Mouse (Mus musculus) inflammation-experienced regulatory T-cells, adult 6 months (primary cell): ENCODE measurements around the gene 1600002K03Rik. TPM values are rescaled to one million over a fixed set of nuclear protein-coding genes. Genes with fewer than 3 reads are reported as not detected.
"Not testable (repeated sequence)": the region's sequence is repeated elsewhere in the genome, so short reads cannot be mapped to it uniquely, and the experiment has no call there.

ENCODE experiments used
- ATAC-seq: one replicate; pipeline ENCODE4 v1.8.0; 2017
- polyA plus RNA-seq, 3 experiments: library from polyadenylated mRNA; unstranded; fragments of 100-300 nt; shearing (Covaris generic); gene quantifications; one replicate each; pipeline ENCODE4 v1.2.1; 2017

The 1600002K03Rik gene
- polyA plus RNA-seq, 3 experiments from 2014 or later, result 17.9 to 28.4 (median 20.5) TPM

DNA sequence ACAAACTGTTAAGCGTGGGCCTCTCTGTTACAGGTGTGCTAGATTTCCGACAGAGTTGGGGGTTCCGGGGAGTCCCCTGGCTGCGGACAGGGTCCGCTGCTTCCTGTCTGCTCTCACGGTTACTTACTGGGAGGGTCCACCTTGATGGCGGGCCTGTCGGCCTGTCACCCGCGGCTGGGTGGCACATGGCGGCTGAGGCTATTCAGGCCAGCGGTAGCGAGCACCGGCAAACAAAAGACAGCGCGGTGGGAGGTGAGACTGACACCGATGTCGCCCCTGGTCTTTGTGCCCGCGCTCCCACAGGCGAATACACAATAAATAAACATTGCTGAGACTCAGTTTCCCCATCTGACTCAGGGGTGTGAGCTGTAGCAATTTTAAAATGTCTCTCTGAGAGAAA lies 17.3 kb downstream of the 1600002K03Rik start:
- no peak for ATAC-seq

DNA sequence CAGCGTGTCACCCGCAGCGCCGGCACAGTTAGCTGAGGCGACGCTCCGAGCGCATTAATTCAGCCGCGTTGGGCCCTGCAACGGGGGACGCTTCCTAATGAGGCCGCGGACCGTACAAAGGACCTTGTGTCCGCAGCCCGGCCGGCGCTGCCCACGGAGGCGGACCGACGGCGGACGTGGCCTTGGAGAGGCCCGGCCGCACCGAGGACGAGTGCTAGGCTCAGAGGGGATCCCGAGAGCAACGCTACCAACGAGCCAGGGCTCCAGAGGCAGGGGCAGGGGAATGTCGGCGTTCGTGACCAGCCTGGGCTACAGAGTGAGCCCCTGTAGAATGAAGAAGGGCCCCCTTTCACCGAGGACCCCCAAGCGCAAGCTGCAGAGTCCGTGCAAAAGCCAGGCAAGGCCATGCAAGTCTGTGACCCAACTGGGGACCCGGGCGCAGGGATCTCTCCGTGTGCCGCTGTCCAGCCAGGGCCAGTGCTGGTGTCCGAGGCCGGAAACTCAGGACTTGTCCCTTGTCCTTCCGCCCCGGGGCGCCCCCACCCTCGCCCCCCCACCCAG lies 17.8 kb downstream of the 1600002K03Rik start:
- no peak for ATAC-seq

DNA sequence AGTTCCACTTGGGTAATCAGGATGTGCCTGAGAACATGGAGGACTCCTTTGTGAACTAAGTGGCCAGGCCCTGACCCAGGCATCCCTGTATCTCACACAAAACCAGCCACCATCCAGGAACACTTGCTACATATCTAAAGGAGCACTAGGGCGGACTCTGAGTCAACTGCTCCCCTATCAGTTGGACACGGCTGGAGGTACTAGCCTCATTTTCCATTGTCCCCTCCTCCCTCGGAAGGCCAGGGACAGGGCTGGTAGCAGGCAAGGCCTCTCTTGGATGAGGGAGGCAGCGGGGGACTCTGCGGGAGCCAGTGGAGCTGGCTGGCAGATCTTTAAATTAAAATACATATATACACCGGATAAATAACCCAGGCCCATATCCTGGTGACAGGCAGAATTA lies 21.2 kb downstream of the 1600002K03Rik start:
- ATAC-seq, result no peak

DNA sequence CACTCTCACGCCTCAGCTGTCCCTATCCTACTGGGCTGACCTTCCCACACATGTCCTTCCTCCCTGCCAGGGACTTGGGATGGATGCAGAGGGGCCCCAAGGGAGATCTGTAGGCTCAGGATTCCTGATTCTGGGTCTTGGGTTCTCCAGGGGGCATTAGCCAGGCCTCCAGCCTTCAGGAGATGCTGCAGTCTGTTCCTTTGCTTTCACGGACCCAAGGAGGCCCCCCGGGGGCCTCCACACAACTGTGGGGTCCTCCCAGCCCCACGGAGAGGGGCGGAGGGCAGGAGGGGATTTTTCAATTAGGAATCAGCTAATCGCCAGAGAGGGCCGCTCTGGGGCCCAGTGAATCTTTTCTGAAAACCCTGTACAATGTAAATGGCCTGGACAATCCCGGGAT lies 21.7 kb downstream of the 1600002K03Rik start:
- no peak for ATAC-seq

DNA sequence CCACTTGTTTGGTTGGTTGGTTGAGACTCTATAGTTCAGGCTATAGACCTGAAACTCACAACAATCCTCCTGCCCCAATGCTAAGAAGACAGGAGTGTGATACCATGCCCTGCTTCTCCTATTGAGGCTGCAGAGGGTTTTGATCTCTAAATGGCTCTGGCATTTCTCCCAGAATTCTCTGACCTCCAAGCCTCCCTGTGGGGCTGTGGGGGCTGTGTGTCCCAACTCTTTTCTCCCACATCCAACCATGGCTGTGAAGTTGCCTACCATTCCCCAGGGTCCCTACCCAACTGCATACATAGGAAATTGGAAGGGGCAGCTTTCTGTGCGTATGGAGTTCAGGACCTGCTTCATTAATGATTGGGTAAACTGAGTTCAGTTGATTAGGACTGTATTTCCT lies 23.4 kb downstream of the 1600002K03Rik start:
- no peak for ATAC-seq

DNA sequence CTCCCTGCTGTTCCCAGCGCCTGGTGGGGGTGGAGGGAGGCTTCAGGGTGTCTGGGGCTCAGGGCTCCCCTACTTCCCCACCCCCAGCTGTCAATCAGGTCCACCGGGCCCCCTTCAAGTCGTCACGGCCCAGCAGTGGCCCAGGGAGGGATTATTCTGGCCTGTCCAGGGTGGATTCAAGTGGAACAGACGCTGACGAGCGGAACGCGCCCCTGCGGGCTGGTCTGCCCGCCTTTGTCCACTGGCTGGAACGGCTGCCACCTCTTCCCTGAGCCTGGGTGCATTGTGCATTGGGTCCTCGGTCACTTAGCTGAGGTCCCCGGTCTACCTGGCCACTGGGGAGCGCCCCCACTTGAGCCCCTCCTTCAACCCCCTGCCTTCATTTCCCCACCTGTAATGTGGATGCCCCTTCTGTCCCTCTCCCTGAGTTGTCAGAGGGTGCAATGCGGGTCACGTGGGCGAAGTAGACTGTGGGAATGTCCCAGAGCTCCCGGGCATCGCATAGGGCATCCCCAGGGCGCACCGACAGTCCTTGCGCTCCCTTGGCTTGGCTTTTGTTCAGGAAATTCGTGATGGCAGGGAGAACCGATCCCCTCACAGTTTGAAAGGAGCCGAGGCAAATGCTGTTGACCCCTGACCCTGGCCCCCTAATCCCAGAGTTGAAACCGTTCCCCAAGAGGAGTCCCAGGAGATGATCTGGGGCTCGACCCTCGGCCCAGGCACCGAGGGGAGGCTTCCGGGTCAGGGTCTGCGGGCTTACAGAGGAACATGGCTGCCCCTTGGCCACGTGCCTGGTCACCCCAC lies 24.2 kb downstream of the 1600002K03Rik start:
- ATAC-seq, result no peak

DNA sequence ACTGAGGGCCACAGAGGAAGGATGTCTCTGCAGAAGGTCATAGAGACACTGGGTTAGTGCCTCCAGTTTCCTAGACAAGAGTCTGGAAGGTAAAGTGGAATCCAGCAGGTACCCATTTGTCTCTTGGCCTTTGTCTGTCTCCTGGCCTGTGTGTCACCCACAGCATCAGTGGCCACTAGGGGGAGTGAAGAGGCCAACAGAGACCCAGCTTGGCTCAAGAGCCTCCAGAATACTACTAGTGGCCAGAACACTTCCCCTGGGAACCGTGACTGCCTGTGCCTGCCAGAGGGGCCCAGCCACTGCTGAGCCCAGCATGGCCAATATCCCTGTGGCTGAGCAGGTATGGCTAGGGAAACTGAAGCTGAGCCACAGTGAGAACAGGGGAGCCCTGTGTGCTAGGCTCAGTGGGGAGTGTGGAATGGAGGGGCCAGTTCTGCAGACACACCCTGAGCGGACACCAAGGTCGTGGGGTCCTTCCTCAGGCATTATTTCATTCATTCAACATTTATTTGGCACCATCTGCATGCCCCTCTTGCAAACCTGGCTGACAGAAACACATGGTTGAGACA lies 26.8 kb downstream of the 1600002K03Rik start:
- ATAC-seq, result peak; percentile 61

DNA sequence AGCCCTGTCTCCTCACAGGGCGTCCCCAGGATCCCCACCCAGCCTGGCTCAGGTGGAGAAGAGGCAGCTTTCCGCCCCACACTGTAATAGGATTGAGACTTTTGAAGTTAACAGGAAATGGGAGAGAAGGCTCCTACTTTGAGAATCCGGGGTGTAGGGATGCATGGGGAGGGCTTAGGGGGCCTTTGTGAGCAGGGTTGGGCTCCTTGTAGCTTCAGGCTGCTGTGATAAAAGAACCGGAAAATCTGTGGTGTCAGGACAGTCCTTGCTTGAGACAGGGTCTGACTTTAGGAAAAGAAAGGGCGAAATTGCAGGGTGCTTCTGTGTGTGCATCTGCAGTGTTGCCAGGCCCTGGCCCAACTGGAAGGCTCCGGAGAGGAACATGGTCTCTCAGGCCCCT lies 27.7 kb downstream of the 1600002K03Rik start:
- no peak for ATAC-seq

DNA sequence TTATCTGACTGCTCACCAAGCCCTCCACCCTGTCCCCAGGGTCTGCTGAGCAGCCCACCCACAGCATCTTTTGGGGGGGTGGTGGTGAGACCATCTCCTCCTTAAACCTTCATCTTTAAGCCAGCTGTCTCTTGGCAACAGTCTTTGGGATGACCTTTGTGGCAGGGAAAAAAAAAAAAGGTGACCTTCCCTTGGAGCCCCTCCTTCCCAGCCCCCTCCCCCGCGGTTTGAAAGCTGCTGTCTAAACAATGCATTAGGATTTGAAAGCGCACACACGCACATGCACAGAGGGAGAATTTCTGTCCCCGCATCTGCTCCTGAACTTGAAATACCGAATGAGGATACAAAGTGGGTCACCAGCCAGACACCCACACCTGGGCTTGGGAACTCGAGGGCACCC lies 31.3 kb downstream of the 1600002K03Rik start:
- ATAC-seq, result no peak

DNA sequence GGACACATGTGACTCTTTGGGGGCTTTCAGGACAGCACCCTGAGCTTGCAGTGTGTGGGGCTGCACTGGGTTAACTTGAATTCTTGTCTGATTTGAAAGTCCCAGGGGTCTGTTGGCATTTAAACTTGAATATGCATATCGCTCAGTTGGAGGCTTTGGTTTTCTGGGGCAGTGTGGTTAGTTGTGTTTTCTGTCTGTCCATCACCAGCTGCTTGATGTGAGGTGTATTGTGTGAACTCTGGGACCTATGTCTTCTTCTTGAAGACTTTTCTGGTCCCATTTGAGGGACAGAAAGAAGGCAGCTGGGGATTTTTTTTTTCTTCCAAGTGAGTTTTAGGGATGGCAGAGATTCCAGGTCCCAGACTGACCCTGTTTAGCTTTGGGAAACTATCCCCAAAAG lies 34.5 kb downstream of the 1600002K03Rik start:
- ATAC-seq, result no peak

DNA sequence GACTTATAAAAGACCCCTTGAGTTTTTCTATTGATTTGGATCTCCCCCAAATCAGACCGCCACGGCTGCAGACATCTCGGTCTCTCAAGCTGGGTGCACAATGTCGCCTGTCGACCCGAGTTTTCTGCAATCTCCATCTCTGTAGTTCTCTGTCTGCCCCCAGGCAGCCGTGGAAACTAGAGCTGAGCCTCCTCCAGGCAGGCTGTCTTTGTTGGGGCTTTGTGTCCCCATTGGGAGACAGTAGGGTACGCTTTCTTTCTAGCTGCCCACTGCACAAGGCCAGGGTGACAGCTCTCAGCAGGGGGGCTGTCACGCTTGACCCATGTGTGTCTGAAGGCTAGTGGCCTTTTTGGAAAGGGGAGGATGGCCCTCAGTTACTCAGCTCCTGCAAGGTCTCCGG lies 34.9 kb downstream of the 1600002K03Rik start:
- no peak for ATAC-seq

DNA sequence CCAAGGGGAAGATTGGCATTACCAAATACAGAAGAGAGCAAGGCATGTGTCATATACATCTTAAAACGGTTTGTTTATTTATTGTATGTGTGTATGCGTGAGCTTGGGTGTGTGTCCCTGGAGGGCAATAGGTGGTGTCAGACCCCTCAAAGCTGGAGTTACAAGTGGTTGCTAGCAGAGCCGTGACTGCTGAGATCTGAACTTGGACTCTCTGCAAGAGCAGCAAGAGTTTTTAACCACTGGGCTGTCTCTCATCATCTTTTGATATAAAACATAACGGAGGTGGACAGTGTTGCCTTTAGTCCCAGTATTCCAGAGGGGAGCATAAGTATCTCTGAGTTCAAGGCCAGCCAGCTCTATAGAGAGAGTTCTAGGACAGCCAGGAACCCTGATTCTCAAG lies 35.5 kb downstream of the 1600002K03Rik start:
- ATAC-seq, result no peak

DNA sequence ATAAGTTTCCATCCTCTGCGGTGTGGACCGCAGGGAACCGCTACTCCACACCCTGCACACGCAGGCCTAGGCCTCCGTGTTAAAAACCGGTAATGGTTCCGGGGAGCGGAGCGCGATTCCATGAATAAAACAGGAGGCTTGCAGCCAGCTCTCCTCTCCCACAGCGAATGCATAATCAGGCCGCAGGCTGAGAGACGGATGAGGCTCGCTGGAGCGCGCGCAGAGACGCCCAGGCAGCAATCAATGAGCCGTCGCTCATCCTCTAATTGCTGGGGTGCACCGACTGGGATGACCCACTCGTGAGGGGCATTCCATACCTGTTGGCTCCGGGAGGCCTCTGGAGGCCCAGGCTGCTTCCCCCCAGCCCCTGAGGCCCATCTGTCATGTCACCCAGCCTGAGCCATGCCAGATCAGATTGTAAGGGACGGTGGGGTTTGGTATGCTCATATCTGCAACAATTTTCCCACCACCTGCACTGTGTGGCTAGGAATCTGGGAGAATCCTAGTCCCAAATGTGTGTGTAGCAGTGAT lies 36.2 kb downstream of the 1600002K03Rik start:
- ATAC-seq, result no peak

DNA sequence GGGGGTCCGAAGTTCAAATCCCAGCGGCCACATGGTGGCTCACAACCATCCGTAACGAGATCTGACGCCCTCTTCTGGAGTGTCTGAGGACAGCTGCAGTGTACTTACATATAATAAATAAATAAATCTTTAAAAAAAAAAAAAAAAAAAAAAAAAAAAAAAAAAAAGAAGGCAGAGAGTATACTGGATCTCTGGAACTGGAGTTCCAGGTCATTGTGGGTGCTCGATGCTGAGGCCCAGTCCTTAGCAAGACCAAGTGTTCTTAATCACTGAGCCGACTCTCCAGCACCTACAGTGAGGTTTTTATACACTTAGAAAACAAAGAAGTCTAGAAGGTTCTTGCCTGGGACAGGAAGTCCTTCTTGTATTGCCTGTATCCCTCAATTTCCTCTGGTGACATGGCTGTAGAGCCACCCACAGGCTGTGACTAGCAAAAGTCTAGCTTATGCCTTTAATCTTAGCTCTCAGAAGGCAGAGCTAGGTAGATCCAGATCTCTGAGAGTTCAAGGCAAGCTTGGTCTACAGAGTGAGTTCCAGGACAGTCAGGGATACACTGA lies 38.9 kb downstream of the 1600002K03Rik start:
- ATAC-seq, result not testable (repeated sequence)

DNA sequence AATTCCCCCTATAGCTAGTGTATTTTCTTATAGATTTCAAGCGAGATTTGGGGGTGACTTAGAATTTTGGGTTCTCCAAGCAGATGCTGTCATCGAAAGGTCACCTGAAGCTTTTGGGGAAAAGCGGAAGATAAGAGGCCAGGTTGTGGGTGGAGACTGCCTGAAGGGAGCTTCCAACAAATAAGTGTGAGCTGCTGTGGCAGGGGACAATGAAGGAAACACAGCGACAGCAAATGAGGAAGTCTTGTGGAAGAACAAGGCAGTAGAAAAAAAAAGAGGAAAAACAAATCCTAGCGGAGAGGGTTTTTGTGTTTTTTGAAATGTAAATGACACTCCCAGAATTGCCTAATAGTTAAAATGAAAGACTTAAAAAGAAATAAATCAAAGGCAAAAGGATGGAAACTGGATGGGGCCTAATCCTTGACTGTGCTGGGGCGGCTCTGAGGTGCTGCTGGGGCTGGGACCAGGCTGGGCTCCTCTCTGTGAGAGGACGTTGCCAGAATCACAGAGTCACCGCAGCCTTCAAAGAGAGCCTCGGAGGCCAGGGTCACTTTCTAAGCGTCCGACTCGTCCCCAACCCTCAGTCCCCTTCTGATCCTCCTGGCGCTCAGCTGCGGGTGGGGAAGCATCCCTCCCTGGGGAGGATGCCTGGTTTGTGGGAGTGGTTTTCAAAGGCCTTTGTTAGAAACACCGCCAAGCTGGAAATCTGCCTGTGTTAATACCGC lies 42.5 kb downstream of the 1600002K03Rik start:
- ATAC-seq, result no peak

DNA sequence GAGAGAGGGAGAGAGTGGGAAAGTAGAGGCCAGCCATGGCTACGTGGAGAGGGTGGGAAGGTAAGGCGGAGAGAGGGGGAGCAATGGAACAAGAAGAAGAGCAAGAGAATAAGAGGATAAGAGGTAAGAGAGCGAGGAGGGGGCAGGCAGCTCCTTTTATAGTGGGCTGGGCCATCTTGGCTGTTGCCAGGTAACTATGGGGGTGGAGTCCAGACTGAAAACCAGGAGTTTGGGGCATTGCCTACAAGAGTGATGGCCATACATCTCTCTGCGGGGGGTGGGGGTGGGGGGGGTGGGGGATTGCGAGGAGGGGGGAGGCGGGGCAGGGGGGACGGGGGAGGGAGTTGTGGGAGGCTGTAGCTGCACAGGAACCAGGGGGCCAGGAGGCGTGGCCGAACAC lies 47.9 kb downstream of the 1600002K03Rik start:
- no peak for ATAC-seq

DNA sequence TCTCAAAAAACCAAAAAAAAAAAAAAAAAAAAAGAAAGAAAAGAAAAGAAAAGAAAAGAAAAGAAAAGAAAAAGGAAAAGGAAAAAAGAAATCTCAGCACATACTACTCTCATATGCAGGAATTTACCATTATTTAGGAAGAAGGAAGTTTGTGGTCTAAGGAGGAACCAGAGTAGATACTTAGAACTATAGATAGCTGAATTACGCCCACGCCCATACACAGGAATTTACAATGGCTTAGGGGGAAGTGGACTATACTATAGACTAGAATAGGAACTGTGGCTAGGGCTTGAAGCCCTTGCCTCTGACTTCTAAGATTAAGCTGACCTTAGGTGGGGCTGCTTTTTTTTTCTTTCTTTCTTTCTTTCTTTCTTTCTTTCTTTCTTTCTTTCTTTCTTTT lies 50.4 kb downstream of the 1600002K03Rik start:
- ATAC-seq, result not testable (repeated sequence)

Other genes starting within 250 kb of the 1600002K03Rik start
- gene Arid3a, start 245.9 kb upstream of the 1600002K03Rik start, polyA plus RNA-seq, result 1 to 10 TPM; 2.1 to 3.5 (median 2.4) TPM
- gene Wdr18, start 212.8 kb upstream of the 1600002K03Rik start, polyA plus RNA-seq, result 10 to 100 TPM; 66.6 to 85.2 (median 74.2) TPM
- gene Grin3b, start 202.2 kb upstream of the 1600002K03Rik start, polyA plus RNA-seq, result under 1 TPM in 2 of 3 experiments, not detected in 1; 0.16 to 0.20 TPM
- 1 to 10 TPM; 2.0 to 2.5 (median 2.0) TPM for gene Tmem259, start 188.6 kb upstream of the 1600002K03Rik start, polyA plus RNA-seq
- gene Cnn2, start 184.4 kb upstream of the 1600002K03Rik start, polyA plus RNA-seq, result 100 to 1,000 TPM; 672 to 989 (median 979) TPM
- 10 to 100 TPM; 10.7 to 14.2 (median 13.3) TPM for gene Abca7, start 176.4 kb upstream of the 1600002K03Rik start, polyA plus RNA-seq
- gene Arhgap45, start 156.3 kb upstream of the 1600002K03Rik start, polyA plus RNA-seq, result 100 to 1,000 TPM; 242 to 254 (median 251) TPM
- 100 to 1,000 TPM; 137 to 227 (median 211) TPM for gene Polr2e, start 133.1 kb upstream of the 1600002K03Rik start, polyA plus RNA-seq
- gene Gpx4, start 125.8 kb upstream of the 1600002K03Rik start, polyA plus RNA-seq, result 100 to 1,000 TPM; 346 to 445 (median 381) TPM
- gene Sbno2, start 67.4 kb upstream of the 1600002K03Rik start, polyA plus RNA-seq, result 10 to 100 TPM; 30.4 to 39.1 (median 32.6) TPM
- 10 to 100 TPM; 23.5 to 30.3 (median 25.5) TPM for gene Stk11, start 57.1 kb upstream of the 1600002K03Rik start, polyA plus RNA-seq
- gene Atp5d, start 34.3 kb upstream of the 1600002K03Rik start, polyA plus RNA-seq, result 100 to 1,000 TPM; 297 to 357 (median 299) TPM
- 1 to 10 TPM in 2 of 3 experiments, under 1 TPM in 1; 0.60 to 2.3 (median 1.3) TPM for gene Cbarp, start 32.1 kb upstream of the 1600002K03Rik start, polyA plus RNA-seq
- gene Midn, start 24.7 kb upstream of the 1600002K03Rik start, polyA plus RNA-seq, result 1 to 10 TPM; 7.3 to 9.3 (median 7.5) TPM
- gene Cirbp, start 7.0 kb upstream of the 1600002K03Rik start, polyA plus RNA-seq, result 100 to 1,000 TPM in 2 of 3 experiments, 10 to 100 TPM in 1; 84.2 to 255 (median 213) TPM
- not detected for gene Efna2, start 6.5 kb downstream of the 1600002K03Rik start, polyA plus RNA-seq
- 10 to 100 TPM; 57.7 to 85.1 (median 67.4) TPM for gene Mum1, start 53.5 kb downstream of the 1600002K03Rik start, polyA plus RNA-seq
- 100 to 1,000 TPM; 183 to 267 (median 228) TPM for gene Ndufs7, start 76.2 kb downstream of the 1600002K03Rik start, polyA plus RNA-seq
- gene Gamt, start 88.1 kb downstream of the 1600002K03Rik start, polyA plus RNA-seq, result 1 to 10 TPM in 1 of 3 experiments, under 1 TPM in 2; 0.67 to 1.7 (median 0.75) TPM
- 10 to 100 TPM; 12.3 to 14.4 (median 14.0) TPM for gene Dazap1, start 88.5 kb downstream of the 1600002K03Rik start, polyA plus RNA-seq
- gene Rps15, start 119.5 kb downstream of the 1600002K03Rik start, polyA plus RNA-seq, result 1,000 to 10,000 TPM in 2 of 3 experiments, 100 to 1,000 TPM in 1; 970 to 1,806 (median 1,658) TPM
- gene Apc2, start 123.0 kb downstream of the 1600002K03Rik start, polyA plus RNA-seq, result under 1 TPM; 0.04 to 0.35 (median 0.05) TPM
- gene 2310011J03Rik, start 147.6 kb downstream of the 1600002K03Rik start, polyA plus RNA-seq, result 10 to 100 TPM; 38.1 to 52.1 (median 41.8) TPM
- gene Pcsk4, start 156.6 kb downstream of the 1600002K03Rik start, polyA plus RNA-seq, result 10 to 100 TPM in 1 of 3 experiments, 1 to 10 TPM in 2; 2.2 to 10.8 (median 9.5) TPM
- gene Reep6, start 157.0 kb downstream of the 1600002K03Rik start, polyA plus RNA-seq, result not detected
- not detected for gene Adamtsl5, start 175.5 kb downstream of the 1600002K03Rik start, polyA plus RNA-seq
- gene Plk5, start 183.5 kb downstream of the 1600002K03Rik start, polyA plus RNA-seq, result not detected
- 1 to 10 TPM in 1 of 3 experiments, under 1 TPM in 2; 0.79 to 1.3 (median 0.79) TPM for gene Mex3d, start 214.7 kb downstream of the 1600002K03Rik start, polyA plus RNA-seq
- gene Mbd3, start 226.6 kb downstream of the 1600002K03Rik start, polyA plus RNA-seq, result 10 to 100 TPM; 19.2 to 30.4 (median 25.9) TPM
- gene Uqcr11, start 233.9 kb downstream of the 1600002K03Rik start, polyA plus RNA-seq, result 100 to 1,000 TPM; 289 to 335 (median 330) TPM